Mouse (Mus musculus) gastrocnemius, postnatal 4 days (tissue): ENCODE data around the gene B230118H07Rik. TPM values are rescaled to one million over a fixed set of nuclear protein-coding genes. Genes with fewer than 3 reads are reported as not detected.

ENCODE experiments used
- DNase-seq, 2 experiments: peaks; one replicate each; pipeline ENCODE4 v3.0.0; 2021 to 2022; ENCODE audit warnings: low spot score in 2 of 2, mixed read lengths in 2 of 2
- total RNA-seq, 2 experiments: library from RNA; stranded (reverse); gene quantifications; 2 replicates each; pipeline ENCODE4 v1.2.3; 2021

B230118H07Rik gene
- total RNA-seq, 2 experiments from 2014 or later = 36.9 to 45.5 TPM

DNA sequence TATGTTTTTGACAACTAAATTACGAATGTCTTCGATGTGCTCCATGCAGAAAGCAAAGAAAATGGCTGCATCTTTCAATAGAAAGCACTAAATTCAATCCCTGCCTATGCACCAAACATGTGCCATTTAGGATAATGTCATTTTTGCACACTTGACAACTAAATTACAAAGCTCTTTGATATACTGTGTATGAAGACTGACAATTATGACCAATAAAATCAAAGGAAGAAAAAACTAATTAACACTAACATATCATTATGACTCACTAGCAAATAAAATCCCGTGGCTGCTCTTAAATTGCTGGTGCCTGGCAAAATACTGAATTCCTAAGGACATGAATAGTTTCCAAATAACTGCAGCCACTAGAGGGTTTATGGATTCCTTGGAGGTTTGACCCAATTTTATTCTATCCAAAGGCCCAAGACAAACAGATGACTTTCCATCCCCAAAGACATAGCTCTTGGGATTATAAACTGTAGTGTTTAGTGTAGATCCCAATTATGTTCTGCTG lies 9.4 kb downstream of the B230118H07Rik start:
- no peak for DNase-seq

DNA sequence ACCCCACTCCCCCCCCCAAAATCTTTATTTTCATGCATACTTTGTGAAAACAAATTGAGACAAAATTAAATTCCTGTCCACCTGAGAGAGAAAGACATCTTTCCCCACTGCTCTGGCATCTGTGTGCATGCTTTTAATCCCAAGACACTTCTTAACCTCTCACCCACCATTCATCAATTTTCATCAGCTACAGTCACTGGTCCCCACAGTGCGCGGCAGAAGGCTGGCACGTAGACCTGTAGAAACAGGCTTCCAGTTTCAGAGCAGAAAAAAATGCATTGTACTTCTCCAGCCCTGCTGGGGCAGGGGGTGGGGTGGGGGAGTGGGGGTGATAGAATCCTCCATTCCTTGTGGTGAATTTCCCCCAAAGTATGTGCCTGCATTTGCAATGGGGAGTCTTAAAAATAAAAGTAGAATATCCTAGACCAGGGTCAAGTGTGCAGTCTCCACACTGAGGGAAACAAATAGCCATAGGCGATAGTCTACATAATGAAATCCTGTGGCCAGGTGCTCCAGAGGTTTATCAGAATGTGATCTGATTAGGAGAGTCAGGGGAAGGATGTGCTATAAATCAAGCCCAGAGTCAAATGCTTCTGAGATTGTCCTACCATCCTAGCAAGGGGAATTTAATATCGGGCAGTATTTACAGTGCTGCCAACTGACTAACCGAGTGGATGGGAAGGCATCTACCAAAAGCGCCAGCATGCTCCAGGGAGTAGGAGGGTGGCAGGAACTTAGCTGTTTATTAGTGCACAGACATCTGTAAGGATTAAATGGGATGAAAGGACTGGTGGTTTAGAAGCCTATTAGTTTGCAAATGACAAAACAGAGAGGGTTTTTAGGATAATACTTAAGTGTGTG lies 10.1 kb downstream of the B230118H07Rik start:
- no peak for DNase-seq

DNA sequence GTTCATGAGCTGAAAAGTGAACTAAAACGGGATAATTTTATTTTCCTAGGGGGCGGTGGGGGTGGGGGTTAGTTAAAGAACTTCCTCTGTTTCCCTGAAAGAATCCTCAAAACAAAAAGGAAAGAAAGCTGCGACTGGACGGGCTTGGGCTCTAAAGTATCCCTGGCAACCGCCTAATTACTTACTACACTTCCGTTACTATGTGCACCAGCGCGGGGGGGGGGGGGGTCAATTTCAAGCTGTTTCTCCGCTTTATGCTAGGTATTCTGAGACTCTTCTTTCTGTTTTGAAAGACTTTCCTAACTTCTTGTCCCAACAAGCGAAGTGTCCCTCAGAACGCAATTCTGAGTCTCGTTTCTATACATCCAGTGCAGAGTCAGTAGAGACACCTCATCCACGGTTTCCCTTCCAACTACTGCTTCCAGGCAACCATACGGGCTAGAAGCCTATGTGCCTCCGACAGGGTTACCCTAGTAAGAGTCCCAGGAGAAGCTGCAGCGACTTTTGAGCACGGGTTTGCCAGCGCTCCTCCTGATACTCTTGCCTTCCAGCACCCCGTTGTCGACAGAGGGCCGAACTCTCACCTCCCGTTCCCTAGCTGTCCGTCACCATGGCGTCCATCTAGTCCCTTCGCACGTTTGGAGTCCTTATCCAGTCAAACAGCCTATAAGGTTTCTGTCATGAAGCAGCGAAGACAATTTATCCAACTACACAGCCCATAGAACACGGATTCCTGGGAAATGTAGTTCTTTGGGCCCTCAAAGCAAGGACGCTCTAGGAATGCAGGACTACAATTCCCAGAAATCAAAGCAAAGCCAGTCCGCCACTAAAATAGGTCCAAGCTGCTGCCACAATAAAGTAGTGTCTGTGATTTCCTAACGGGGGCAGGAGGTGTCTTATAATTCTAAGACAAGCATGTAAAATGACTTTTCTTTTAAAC lies 20.8 kb downstream of the B230118H07Rik start:
- peak; percentile 21 to 61 for DNase-seq

DNA sequence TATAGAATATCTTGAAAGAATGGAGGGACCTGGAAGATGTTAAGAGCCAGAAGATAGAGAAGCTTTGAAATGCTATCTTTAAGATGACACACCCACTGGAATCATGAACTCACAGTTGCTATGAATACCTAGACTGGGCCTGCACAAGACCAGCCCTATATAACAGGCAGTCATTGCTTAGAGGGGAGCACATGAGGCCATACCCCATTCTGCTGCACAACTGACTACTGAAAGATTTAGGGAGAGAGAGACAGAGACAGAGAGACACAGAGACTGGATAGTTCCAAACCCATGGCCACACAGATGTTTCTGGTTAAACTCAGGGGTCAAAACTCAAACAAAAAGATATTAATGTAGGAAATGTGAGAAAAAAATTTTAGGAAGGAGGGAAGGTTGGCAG lies 22.1 kb downstream of the B230118H07Rik start:
- DNase-seq = no peak

DNA sequence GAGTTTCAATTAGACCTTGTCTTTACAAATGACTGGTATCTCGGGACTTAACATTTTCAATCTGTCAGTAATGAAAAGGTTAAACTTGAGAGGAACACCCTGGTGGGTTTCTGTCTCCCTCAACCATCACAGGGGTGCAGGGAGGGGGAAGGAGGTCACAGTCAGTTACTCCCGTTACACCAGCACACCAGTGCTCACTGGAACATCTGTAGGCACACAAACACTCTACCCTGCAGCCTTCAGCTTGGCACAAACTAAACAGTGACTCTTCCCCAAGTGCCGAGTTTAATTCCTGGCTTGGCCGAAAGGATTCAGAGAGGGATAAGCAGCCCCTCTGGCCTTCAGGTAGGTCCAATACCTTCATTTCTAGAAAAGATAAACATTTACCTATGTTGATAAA lies 24.8 kb downstream of the B230118H07Rik start, which contains the start of gene Rag2:
Gene Rag2, plus strand, starts transcription at position 193 of the 400 bp plus-strand sequence.
- no peak for DNase-seq

DNA sequence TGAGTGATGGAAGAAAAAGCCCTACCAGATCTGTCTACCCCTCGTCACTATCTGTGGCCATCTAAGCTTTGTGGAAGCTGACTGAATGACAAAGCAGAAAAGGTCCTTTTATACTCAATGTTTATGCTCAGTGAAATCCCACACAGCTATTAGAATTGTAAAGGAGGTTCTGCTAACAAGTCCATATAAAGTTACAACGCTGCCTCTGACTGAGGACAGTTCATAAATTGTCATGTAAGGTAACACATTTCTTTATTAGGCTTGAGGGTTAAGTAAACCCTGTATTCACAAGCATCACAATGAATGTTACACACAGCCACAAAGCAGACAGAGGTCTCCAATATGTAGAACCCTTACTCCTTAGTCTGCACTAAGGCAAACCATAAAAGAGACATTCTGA lies 25.3 kb downstream of the B230118H07Rik start:
- no peak for DNase-seq

DNA sequence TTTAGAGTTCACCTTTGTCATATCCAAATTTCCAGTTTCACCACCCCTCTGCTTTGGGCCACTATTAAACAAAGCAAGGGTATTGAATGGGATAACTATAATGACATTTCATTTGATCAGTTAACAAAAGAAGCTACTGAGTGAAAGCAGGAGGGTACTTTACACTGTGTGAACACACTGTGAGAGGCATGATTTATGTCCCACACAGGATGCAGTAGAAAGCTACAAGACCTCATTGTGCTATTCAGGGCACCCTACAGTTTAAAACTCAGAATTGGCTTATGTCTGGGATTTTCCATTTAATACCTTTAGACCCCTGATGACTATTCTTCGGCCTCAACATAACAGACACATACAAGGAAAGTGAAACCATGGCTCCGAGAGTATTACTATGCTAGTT lies 26.3 kb downstream of the B230118H07Rik start:
- DNase-seq = no peak

DNA sequence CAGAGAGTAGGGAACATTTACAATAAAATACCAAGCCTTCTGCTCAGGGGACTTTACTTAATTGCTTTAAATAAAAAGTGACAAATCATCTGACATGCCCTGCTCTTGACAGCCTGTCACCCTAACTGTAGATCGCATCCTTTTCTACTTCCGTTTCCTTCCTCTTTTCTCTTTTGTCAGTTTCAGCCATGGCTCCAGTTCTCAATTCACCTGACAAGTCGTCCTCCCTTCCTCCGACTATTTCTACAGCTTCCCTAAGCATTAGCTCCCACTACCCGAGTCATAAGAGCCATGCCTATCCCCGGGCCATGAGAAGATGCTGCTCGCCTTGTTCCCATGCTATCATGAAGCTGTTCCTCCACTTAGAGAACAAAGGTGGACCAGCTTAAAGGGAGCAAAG lies 27.7 kb downstream of the B230118H07Rik start:
- no peak for DNase-seq

DNA sequence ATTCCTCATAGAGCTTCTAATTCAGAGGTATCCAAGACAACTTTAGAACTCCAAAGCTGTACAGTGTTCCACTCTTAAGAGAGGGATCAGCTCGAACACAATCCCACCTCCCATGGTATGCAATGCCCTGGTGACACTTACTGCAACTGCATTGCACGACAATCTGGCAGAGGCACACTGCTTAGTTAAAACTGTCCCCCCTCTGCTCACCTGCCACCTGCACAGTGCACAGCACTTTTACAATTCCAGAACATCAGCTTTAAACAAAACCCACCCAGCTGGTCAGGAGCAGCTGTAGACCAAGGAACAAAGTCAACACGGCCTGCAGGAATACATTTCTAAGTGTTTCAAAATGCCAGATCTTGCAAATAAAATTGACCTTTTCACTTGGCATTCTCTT lies 28.4 kb downstream of the B230118H07Rik start:
- DNase-seq = no peak

DNA sequence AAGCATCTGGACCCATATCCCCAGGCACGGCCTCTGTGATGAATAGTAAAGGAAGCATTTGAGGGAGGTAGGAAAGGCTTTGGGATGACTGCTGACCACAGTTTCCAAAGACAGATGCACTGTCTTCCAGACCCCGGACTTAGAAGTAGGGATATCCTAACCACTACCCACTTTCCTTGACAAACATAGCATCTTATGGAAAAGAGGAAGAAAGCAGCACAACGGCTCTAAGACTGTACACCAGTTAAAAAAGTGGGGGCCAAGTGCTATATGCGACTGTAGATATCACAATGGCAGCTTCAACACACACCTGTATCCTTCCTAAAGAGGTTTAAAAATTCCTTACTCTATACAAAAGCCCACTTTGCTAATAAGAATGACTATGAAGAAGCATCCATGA lies 31.0 kb downstream of the B230118H07Rik start:
- DNase-seq = no peak

DNA sequence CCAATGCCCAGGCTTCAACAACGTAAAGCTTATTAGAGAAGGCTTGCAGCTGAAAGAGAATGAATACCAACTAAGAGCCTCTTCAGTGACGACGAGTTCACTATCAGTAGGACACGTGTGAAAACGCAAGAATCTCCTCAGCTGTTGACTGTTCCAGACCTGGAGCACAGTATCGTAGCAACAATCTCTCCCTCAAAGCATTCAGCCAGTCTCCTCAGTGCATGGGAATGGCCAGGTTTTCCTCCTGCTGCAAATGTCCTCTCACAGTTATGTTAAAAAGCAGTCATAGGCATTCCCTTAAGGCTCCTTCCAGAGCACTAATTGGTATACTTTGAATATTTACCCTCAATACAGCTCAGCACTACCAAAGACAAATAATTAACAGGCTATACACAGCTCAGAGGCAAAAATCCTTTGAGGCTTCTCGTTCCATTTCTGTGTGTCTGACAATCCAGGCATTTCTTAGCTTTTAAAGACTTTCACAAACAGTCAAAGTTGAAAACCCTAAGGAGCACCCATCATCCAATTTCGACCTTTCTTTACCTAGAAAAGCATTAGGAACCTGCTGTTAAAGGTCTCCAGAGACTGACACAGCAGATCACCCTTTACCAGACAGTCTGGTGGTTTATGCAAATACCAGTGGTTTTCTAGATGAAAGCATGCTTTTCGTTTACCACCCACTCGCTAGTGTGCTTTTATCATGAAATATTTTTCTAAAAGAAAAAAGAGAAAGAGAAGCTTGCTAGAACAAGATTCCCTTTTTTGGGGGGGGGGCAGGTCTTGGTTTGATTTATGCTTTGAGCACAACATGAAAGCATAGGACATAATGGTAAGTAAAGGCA lies 33.6 kb downstream of the B230118H07Rik start:
- DNase-seq = no peak

DNA sequence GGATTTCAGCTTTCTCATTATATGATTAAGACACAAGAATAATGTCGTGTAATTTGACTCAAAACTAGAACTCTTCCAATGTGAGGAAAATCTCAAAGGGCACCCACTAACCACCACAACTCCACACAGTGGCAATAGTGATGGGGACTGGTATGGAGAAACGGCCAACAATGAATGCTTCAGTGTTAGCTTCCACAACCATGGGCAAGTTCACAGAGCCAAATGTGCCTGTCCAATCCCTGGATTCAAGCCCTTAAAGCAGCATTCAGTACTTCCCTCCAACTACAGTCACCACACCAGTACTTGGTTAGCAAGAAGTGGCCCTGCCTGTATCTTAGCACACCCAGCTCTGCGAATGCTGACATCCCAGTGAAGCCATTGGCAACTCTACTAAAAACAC lies 38.5 kb downstream of the B230118H07Rik start:
- no peak for DNase-seq

DNA sequence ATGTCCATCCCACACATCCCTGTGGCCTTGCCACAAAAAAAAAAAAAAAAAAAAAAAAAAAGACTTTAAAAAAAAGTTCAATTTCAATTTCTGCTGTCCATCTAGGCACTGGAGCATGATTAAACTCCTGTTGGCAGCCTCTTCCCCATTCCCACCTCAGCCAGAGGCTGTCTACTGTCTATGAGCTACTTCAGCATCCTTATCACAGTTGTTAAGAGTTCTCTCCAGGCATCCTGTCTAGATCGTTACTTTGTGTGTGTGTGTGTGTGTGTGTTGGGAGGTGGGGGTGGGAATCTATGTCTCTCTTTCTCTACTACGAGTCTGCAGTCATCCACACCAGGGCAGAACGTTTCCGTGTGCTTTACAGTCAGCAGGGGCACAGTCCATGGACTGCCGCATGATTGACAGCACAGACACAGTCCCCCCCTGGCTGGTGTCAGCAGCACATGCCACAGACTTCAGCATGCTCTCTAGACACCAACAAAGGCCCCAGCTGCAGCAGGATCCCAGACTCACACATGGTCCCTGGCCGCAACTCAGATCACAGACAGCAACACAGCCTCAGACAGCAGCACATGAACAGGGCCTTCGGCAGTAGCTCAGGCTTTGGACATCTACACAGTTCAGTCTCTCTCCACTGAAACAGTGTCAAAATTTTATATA lies 41.0 kb downstream of the B230118H07Rik start:
- no peak for DNase-seq

DNA sequence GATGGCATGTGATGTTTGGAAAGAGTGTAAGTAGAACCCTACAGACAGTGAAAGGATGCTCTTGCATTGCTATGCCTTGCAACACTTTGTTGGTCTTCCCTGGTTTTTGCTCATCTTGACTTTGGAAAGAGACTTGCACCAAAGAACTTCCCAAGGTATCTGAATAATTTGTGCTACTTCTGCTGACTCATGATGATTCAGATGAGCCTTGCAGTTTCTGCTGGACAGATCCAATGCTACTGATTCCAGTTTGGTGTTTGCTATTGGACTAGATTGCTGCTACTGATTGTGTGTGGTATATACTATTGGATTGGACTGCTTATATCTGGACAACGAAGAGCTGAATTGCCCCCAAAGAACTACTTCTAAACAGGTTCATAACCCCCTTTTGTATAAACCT lies 46.2 kb downstream of the B230118H07Rik start:
- DNase-seq = no peak

DNA sequence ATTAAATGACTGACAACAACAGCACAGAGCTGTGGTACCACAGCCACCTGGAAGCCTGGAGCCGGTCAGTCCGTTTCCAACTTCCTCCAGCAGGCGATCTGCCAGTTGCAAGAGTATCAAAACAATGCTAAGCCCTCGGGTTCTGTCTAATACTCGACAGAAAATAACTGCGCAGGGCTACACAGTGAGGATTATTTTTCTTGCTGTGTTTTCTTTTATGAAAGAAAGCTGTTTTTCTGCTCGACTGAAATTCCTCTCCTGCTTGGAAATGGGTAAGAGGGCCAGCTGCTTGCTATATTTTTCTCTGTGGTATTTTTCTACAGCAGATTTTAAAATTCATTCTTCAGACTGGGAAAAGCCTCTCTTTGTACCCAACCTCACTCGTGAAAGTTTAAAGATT lies 48.6 kb downstream of the B230118H07Rik start:
- DNase-seq = peak in 1 of 2 experiments; percentile 52

DNA sequence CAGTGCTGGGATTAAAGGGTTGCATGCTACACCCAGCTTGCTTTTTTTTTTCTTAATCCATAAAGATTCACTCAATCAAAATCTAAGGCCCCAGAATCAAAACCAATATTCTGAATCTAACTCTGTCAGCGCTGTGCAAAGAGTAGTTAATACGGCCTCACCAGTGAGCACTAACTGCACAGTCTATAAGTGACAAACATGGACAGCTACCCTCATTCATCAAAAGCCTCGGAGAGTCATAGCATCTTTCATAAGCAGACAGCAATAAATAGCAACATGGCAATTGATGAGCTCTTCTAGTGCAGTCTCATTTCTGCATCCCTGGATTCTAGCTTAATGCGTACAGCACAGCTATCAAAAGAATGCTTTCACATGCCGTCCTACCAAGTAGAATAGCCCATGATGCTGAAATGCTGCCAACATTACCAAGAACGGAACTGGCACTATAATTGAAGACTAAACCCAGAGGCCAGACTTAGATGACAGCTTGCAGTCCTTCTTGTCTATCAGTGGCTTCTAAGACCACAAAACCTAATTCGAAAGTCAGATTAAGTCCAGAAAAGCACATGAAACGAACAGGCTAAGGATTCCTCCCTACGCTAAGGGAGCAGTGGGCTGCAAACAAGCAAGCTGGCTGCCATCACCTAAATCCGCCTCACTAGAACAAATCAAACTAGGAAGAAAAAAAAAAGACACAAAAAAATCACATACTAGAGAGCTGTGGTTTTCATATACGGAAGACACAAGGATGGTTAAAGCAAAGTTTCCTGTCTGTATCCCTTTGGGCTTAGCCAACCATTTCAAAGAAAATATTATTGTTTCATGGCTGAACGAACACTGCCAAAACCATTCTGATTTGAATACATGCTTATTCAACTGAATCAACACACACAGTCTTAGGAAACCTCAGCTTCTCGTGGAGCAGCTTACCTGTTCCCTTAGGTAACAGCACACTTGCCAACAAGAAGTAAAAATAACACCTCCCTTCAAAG lies 50.8 kb downstream of the B230118H07Rik start:
- DNase-seq = no peak

DNA sequence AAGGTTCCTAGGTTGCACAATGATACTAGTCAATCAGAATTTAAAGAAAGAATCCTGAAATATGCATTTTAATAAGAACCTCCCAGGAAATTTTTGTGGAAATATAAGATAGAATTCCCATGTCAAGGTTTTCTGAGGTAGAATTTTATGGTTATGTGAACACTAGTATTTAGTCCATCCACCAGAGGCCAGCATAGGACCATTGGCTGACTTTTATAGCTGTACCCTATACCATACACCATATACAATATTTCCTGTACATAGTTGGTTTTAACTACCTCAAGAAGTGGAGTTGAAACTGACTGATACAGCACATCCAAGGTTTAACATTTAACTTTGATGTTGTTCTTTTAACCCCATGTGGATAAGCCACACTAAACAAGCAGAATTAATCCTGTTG lies 52.1 kb downstream of the B230118H07Rik start:
- DNase-seq = no peak

DNA sequence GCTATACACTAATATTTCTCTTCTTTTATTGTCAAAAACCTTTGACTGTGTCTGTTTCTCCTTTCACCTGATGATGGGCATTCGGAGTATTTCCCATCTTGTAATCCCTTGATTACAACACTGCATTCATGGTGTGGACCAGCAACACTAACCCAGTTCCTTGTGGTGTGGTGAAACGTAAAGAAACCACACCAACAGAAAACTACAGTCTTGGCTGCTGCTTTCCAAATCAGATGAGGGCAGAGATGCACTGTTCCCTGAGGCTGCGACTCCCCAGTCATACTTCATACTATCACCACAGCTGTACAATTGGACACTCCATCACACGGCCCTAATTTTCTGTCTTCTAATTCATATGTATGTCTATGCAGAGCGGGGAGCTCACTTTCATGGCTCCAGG lies 54.7 kb downstream of the B230118H07Rik start:
- DNase-seq = no peak

DNA sequence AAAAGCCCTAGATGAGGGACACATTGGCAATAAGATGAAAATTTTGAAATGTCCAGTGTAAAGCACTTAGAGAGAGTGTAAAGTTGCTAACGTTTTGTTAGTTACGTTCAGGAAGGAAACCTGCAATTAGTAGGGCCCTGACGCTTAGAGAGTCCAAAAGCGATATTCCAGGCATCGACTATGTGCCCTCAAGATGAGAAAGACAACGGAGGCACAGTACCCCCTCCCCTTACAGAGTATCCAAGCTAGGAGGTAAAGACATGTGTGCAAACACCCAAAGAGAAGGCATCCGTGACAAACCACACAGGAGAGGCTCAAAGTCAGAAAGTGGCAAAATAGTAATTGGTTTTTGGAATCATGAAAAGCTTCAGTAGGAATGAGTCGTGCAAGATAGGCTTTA lies 56.4 kb downstream of the B230118H07Rik start:
- no peak for DNase-seq
